Mouse (Mus musculus) liver, adult 2 months (tissue): ENCODE results near the gene Ndufaf3. TPM values are rescaled to one million over a fixed set of nuclear protein-coding genes. Genes with fewer than 3 reads are reported as not detected.
A peak's percentile ranks its signal among the peaks of the same experiment; 100 is the strongest.

Experiments
- DNase-seq: peaks from one replicate; pipeline ENCODE4 v3.0.0-alpha.2; 2011; ENCODE audit warnings: low read depth, low spot score; ENCODE audit errors: extremely low read depth
- H3K27ac ChIP-seq: fragments of 200-500 bp; replicated peaks from 2 replicates; pipeline ENCODE4 v1.5.1; 2012; ENCODE audit warnings: low read depth, mild to moderate bottlenecking, control low read depth, inconsistent platforms, low read length; ENCODE audit not compliant: insufficient read depth
- H3K27me3 ChIP-seq: fragments of 200-500 bp; 2 replicates; pipeline ENCODE4 v1.6.1; 2012; ENCODE audit warnings: mild to moderate bottlenecking, moderate library complexity, low read length, inconsistent platforms; ENCODE audit not compliant: control insufficient read depth, insufficient read depth
- H3K36me3 ChIP-seq: fragments of 200-500 bp; 2 replicates; pipeline ENCODE4 v1.6.1; 2012; ENCODE audit warnings: low read length, inconsistent platforms; ENCODE audit not compliant: control insufficient read depth, insufficient read depth
- H3K4me1 ChIP-seq: fragments of 200-500 bp; 2 replicates; pipeline ENCODE4 v1.6.1; 2011; ENCODE audit warnings: low read length; ENCODE audit not compliant: control insufficient read depth, insufficient read depth
- H3K4me3 ChIP-seq: fragments of 200-500 bp; 2 replicates; pipeline ENCODE4 v1.5.1; 2011; ENCODE audit warnings: low read depth, mild to moderate bottlenecking, control low read depth, low read length, moderate library complexity; ENCODE audit not compliant: insufficient read depth
- H3K79me2 ChIP-seq: fragments of 200-500 bp; 2 replicates; pipeline ENCODE4 v1.6.1; 2012; ENCODE audit warnings: inconsistent platforms, mild to moderate bottlenecking, low read length, moderate library complexity; ENCODE audit not compliant: control insufficient read depth, insufficient read depth
- H3K9ac ChIP-seq: fragments of 200-500 bp; 2 replicates; pipeline ENCODE4 v1.6.1; 2012; ENCODE audit warnings: low read depth, mild to moderate bottlenecking, control low read depth, inconsistent platforms, low read length
- CTCF ChIP-seq: fragments of 200-500 bp; IDR thresholded peaks from 2 replicates; pipeline ENCODE4 v1.5.1; 2011; ENCODE audit warnings: low read depth, low read length, control low read depth
- POLR2A ChIP-seq: fragments of 200-500 bp; IDR thresholded peaks from 2 replicates; pipeline ENCODE4 v1.6.1; 2011; ENCODE audit warnings: low read length, control low read depth; ENCODE audit not compliant: insufficient read depth; ENCODE audit errors: extremely low read depth
- WGBS: fragments of 180-500 bp; shearing (Covaris S2); methylation state at CpG from one replicate; pipeline ENCODE4 v1.1.7; 2018; 5-methylcytosine and 5-hydroxymethylcytosine counted together
- polyA plus RNA-seq: library from polyadenylated mRNA; depleted of rRNA; stranded (reverse); fragments of >200 nt; gene quantifications from 2 replicates; pipeline ENCODE4 v1.2.3, GENCODE M21; 2012; rRNA removed
- total RNA-seq: library from RNA; depleted of rRNA; stranded (reverse); fragments of >200 nt; gene quantifications from 2 replicates; pipeline ENCODE4 v1.2.3, GENCODE M21; 2014; rRNA removed

Ndufaf3 gene
- total and polyA plus RNA-seq, 2 experiments = 13.4 to 31.3 TPM

DNA sequence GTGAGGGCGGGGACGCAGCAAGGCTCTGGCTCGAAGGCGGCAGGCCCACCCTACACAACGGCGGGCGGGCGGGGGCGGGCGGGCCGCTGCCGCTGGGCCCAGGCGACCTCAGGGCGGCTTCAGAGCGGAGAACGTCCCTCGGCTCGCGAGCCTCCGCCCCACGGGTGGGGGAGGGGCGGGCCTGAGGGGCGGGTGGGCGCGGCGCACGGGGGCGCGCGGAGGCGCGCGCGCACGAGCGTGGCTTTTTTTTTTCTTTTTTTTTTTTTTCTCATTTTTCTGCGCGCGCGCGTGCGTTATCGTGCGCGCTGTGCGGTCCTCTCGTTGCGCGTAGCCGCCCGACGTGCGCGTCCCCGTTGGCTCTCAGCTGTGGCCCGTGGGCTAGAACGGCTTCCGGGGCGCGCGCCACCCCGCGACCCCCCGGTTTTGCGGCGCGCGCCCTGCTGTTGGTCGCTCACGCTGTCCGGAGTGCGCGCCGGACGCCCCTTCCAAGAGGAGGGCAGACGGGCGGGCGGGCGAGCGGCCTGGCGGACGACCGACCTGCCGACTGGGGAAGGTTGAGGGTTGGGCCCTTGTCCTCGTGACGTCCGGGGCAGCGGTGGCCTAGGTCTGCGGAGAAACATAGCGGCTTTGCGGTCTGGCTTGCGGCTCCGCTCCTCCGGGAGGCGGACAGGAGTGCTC, 49.8 kb downstream of the Ndufaf3 start:
- peak overlapping the region; percentile 94 for H3K9ac ChIP-seq
- no peaks in the 10 kb centered on the region for H3K27me3 ChIP-seq
- DNase-seq = peak; percentile 54
- TF ChIP-seq CTCF (no peak), POLR2A (0 out of 2 replicates have a peak, but pooled peaks have one; percentile 8)
- H3K36me3 ChIP-seq = peaks cover 15% of the 10 kb centered on the region
- H3K27ac ChIP-seq = peak overlapping the region; percentile 87
- WGBS = under 1% methylated on average over 77 of the region's 95 CpGs
- H3K79me2 ChIP-seq = peaks cover 13% of the 10 kb centered on the region; the same call in 1 of the 2 replicates
- H3K4me1 ChIP-seq = peaks cover 4% of the 10 kb centered on the region; the same call in 1 of the 2 replicates
- H3K4me3 ChIP-seq = peak overlapping the region; percentile 81

DNA sequence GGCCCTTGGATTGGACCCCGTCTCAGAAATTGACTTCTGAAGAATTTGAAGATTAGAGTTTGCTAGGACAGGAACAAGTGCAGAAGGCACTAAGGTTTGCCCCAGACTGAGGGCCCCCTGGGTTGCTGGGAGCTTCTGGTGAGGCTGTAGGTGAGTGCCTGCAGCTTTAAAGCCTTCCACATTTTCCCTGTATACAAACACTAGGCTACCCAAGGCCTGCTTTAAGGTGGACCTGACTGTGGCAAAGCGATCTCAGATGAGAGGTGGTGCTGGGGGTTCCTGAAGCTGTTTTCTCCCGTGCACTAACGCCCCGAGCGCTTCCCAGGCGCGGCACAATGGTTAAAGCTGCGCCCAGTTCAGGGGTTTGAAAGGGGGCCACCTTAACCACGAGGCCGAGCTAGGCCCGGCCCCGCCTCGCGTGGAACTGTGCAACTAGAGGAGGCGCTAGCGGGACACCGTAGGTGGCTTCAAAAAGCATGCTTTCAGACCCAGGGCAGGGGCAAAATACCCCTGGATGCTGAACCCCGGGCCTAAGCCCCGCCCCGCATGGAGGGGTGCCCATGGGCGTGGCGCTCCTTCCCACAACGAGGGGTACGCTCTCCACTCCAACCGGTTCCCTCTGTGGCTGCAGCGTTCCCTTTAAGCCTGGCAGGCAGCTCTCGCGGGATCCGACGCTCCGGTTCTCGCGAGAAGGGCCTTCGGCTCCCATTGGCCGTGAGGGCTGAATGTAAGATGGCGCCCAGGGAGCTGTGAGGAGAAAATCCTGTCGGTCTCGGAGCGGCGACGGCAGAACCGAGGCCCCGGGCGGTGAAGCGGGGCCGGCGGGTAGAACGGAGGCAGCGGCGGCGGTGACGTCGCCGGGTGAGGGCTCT, 50.6 kb downstream of the Ndufaf3 start, which contains the start of gene Qrich1:
Qrich1 (plus strand) TSS at position 427 of the 872 bp plus-strand sequence.
- peak within 1 kb of the TSS; percentile 94 for H3K9ac ChIP-seq
- H3K4me3 ChIP-seq = peak within 1 kb of the TSS; percentile 81
- H3K79me2 ChIP-seq = peaks cover 10% of the 10 kb centered on the region; the same call in 1 of the 2 replicates
- H3K36me3 ChIP-seq = peaks cover 22% of the 10 kb centered on the region
- WGBS = 2% methylated on average over 55 of the region's 55 CpGs
- no peaks in the 10 kb centered on the region for H3K27me3 ChIP-seq
- H3K27ac ChIP-seq = peak within 1 kb of the TSS; percentile 87
- TF ChIP-seq CTCF (no peak), POLR2A (peak; percentile 69; the same call in 1 of the 2 replicates)
- peaks cover 4% of the 10 kb centered on the region; the same call in 1 of the 2 replicates for H3K4me1 ChIP-seq
- DNase-seq = peak; percentile 87

Other genes starting within 250 kb of the Ndufaf3 start
- gene Gpx1, start 228.5 kb downstream of the Ndufaf3 start, total RNA-seq = 5,129 and 5,348 TPM in 2 replicates
- gene Gpx1, start 228.5 kb downstream of the Ndufaf3 start, polyA plus RNA-seq = 8,357 and 9,405 TPM in 2 replicates
- gene Usp4, start 219.6 kb downstream of the Ndufaf3 start, total RNA-seq = 62.0 and 63.8 TPM in 2 replicates
- 63.3 and 65.2 TPM in 2 replicates for gene Usp4, start 219.6 kb downstream of the Ndufaf3 start, polyA plus RNA-seq
- gene 1700102P08Rik, start 174.6 kb downstream of the Ndufaf3 start, total RNA-seq = not detected in 2 replicates
- gene 1700102P08Rik, start 174.6 kb downstream of the Ndufaf3 start, polyA plus RNA-seq = not detected in 2 replicates
- gene Ccdc36, start 138.9 kb downstream of the Ndufaf3 start, total RNA-seq = not detected in 2 replicates
- not detected in 2 replicates for gene Ccdc36, start 138.9 kb downstream of the Ndufaf3 start, polyA plus RNA-seq
- gene BC048562, start 131.0 kb downstream of the Ndufaf3 start, total RNA-seq = not detected in 2 replicates
- not detected in 2 replicates for gene BC048562, start 131.0 kb downstream of the Ndufaf3 start, polyA plus RNA-seq
- gene Ccdc71, start 106.9 kb downstream of the Ndufaf3 start, total RNA-seq = 5.6 and 6.4 TPM in 2 replicates
- gene Ccdc71, start 106.9 kb downstream of the Ndufaf3 start, polyA plus RNA-seq = 13.2 and 15.7 TPM in 2 replicates
- 8.7 and 10.1 TPM in 2 replicates for gene Klhdc8b, start 105.9 kb downstream of the Ndufaf3 start, total RNA-seq
- gene Klhdc8b, start 105.9 kb downstream of the Ndufaf3 start, polyA plus RNA-seq = 13.2 and 25.6 TPM in 2 replicates
- 4.0 and 4.8 TPM in 2 replicates for gene Lamb2, start 87.7 kb downstream of the Ndufaf3 start, total RNA-seq
- 2.7 and 5.0 TPM in 2 replicates for gene Lamb2, start 87.7 kb downstream of the Ndufaf3 start, polyA plus RNA-seq
- gene Usp19, start 76.8 kb downstream of the Ndufaf3 start, total RNA-seq = 24.3 and 34.1 TPM in 2 replicates
- 51.7 and 80.5 TPM in 2 replicates for gene Usp19, start 76.8 kb downstream of the Ndufaf3 start, polyA plus RNA-seq
- gene Qars, start 59.7 kb downstream of the Ndufaf3 start, total RNA-seq = 69.6 and 70.6 TPM in 2 replicates
- gene Qars, start 59.7 kb downstream of the Ndufaf3 start, polyA plus RNA-seq = 90.2 and 99.4 TPM in 2 replicates
- gene Qrich1, start 50.6 kb downstream of the Ndufaf3 start, total RNA-seq = 43.0 and 52.7 TPM in 2 replicates
- gene Qrich1, start 50.6 kb downstream of the Ndufaf3 start, polyA plus RNA-seq = 50.7 and 54.9 TPM in 2 replicates
- gene Impdh2, start 7.1 kb downstream of the Ndufaf3 start, total RNA-seq = 33.6 and 39.3 TPM in 2 replicates
- gene Impdh2, start 7.1 kb downstream of the Ndufaf3 start, polyA plus RNA-seq = 62.5 and 72.8 TPM in 2 replicates
- 32.8 and 35.2 TPM in 2 replicates for gene Dalrd3, start 2.5 kb upstream of the Ndufaf3 start, total RNA-seq
- gene Dalrd3, start 2.5 kb upstream of the Ndufaf3 start, polyA plus RNA-seq = 104 and 130 TPM in 2 replicates
- 6.4 and 8.1 TPM in 2 replicates for gene Wdr6, start 11.3 kb upstream of the Ndufaf3 start, total RNA-seq
- 8.4 and 14.8 TPM in 2 replicates for gene Wdr6, start 11.3 kb upstream of the Ndufaf3 start, polyA plus RNA-seq
- 0.09 and 0.13 TPM in 2 replicates for gene P4htm, start 30.2 kb upstream of the Ndufaf3 start, total RNA-seq
- 0.46 and 0.67 TPM in 2 replicates for gene P4htm, start 30.2 kb upstream of the Ndufaf3 start, polyA plus RNA-seq
- gene Arih2, start 82.0 kb upstream of the Ndufaf3 start, total RNA-seq = 34.0 and 37.1 TPM in 2 replicates
- gene Arih2, start 82.0 kb upstream of the Ndufaf3 start, polyA plus RNA-seq = 25.5 and 26.8 TPM in 2 replicates
- gene Slc25a20, start 94.7 kb upstream of the Ndufaf3 start, total RNA-seq = 96.4 and 118 TPM in 2 replicates
- 52.5 and 70.6 TPM in 2 replicates for gene Slc25a20, start 94.7 kb upstream of the Ndufaf3 start, polyA plus RNA-seq
- 20.0 and 26.2 TPM in 2 replicates for gene Prkar2a, start 121.9 kb upstream of the Ndufaf3 start, total RNA-seq
- gene Prkar2a, start 121.9 kb upstream of the Ndufaf3 start, polyA plus RNA-seq = 23.4 and 28.8 TPM in 2 replicates
- gene Ip6k2, start 216.4 kb upstream of the Ndufaf3 start, total RNA-seq = 78.6 and 87.2 TPM in 2 replicates
- 47.1 and 52.8 TPM in 2 replicates for gene Ip6k2, start 216.4 kb upstream of the Ndufaf3 start, polyA plus RNA-seq
- 2.2 and 2.8 TPM in 2 replicates for gene Nckipsd, start 240.9 kb upstream of the Ndufaf3 start, total RNA-seq
- gene Nckipsd, start 240.9 kb upstream of the Ndufaf3 start, polyA plus RNA-seq = 5.8 and 7.7 TPM in 2 replicates